Mouse (Mus musculus): ENCODE measurements around the gene Flg.

The Flg gene

GRCm38 (mm10) chr3:93273223-93273622, at the start of gene Flg:
Gene Flg, plus strand, starts transcription at chr3:93273523.
- DNase-seq, result no peak

GRCm38 (mm10) chr3:93297542-93297941, 24.2 kb downstream of the Flg start:
- DNase-seq, result no peak

GRCm38 (mm10) chr3:93299832-93300231, 26.5 kb downstream of the Flg start:
- DNase-seq, result no peak

- no peak for DNase-seq
Observed at GRCm38 (mm10) chr3:93301896-93302295, 28.6 kb downstream of the Flg start.

GRCm38 (mm10) chr3:93306142-93306541, 32.8 kb downstream of the Flg start:
- DNase-seq, result no peak

DNA sequence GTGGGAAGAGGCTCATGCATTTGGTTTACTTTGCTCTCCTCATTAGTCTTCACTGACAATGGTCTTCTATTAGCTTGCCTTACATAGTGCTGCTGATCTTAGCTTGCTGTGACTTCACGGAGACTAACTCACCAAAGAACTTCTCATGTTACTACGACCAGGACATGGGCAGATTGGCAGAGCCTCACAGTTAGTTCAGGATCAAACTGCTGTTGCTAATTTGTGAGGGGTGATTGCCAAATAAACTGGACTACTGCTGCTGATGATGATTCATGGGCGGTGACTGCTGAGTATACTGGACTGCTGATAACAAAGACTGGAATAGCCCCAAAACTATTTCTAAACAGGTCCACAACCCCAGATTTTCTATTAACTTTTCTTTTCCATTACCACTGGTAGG, 38.0 kb downstream of the Flg start:
- no peak for DNase-seq

- DNase-seq, result no peak
Observed at GRCm38 (mm10) chr3:93314388-93314787, 41.1 kb downstream of the Flg start.

- no peak for DNase-seq
Observed at GRCm38 (mm10) chr3:93319449-93319848, 46.1 kb downstream of the Flg start, which contains the start of gene Hrnr. Gene Hrnr, plus strand, starts transcription at chr3:93319749.

GRCm38 (mm10) chr3:93337749-93338148, 64.4 kb downstream of the Flg start:
- DNase-seq, result no peak

GRCm38 (mm10) chr3:93340021-93340420, 66.7 kb downstream of the Flg start:
- DNase-seq, result no peak

All from cerebellum, adult 11 months (tissue).